Mouse (Mus musculus): Measurements from ENCODE around the gene Mars. TPM values are rescaled to one million over a fixed set of nuclear protein-coding genes. Genes with fewer than 3 reads are reported as not detected.

The Mars gene
- polyA plus RNA-seq, 1 experiment from 2014 or later, result 115 TPM

DNA sequence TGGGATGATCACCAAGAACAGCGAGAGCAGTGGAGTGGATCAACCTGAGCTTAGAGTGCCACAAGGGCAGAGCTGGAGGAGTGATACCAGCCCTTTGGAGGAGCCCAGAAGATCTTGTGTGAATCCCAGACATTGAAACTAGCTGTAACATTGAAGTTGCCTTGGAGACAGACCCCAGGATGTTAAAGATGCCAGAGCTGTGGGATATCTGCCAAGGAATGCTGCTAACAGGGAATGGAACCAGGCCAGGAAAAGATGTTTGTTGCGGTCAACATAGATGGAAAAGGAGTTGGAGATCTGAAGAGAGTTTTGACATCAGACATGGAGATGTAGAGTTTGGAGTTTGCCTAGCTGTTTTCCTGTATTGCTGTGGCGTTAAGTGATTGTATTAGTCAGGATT, 34.6 kb upstream of the Mars start:
- Histone ChIP-seq H3K4me3 (no peak overlapping the region), H3K9me3 (no peaks in the 10 kb centered on the region), H3K9ac (no peak overlapping the region), H3K27me3 (peaks cover 14% of the 10 kb centered on the region; the same call in 1 of the 2 replicates), H3K4me1 (replicated peaks) (peaks cover 21% of the 10 kb centered on the region), H3K4me2 (no peak overlapping the region), H3K36me3 (no peaks in the 10 kb centered on the region), H3K27ac (replicated peaks) (no peak overlapping the region)
- WGBS, result 82% methylated on average over 3 of the region's 3 CpGs
- no peak for ATAC-seq (ENCODE audit: low FRiP score, low read depth)

DNA sequence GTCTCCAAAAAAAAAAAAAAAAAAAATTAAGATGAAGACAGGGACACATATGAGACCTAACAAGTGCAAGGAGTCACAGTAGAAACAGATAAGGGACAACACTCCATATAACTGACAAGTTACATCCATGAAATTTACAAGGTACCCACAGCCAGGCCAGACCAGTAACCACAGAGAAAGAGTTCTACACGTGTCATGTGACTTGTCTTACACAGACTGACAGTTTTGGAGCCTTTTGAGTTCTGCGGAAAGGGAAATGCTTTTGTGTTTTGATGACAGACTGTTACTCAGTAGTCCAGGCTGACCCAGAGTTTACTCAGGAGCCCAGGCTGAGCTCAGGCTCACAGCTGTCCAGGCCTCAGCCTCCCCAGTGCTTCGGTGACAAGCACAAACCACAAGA, 31.4 kb upstream of the Mars start:
- no peaks in the 10 kb centered on the region for H3K36me3 ChIP-seq
- no peak overlapping the region for H3K4me3 ChIP-seq
- WGBS, result 72% methylated on average over 3 of the region's 3 CpGs
- no peak overlapping the region for H3K4me2 ChIP-seq
- H3K9ac ChIP-seq, result no peak overlapping the region
- H3K9me3 ChIP-seq, result no peaks in the 10 kb centered on the region
- H3K4me1 ChIP-seq (replicated peaks), result peaks cover 34% of the 10 kb centered on the region
- H3K27ac ChIP-seq (replicated peaks), result no peak overlapping the region
- no peak for ATAC-seq (ENCODE audit: low FRiP score, low read depth)
- H3K27me3 ChIP-seq, result peaks cover 32% of the 10 kb centered on the region

DNA sequence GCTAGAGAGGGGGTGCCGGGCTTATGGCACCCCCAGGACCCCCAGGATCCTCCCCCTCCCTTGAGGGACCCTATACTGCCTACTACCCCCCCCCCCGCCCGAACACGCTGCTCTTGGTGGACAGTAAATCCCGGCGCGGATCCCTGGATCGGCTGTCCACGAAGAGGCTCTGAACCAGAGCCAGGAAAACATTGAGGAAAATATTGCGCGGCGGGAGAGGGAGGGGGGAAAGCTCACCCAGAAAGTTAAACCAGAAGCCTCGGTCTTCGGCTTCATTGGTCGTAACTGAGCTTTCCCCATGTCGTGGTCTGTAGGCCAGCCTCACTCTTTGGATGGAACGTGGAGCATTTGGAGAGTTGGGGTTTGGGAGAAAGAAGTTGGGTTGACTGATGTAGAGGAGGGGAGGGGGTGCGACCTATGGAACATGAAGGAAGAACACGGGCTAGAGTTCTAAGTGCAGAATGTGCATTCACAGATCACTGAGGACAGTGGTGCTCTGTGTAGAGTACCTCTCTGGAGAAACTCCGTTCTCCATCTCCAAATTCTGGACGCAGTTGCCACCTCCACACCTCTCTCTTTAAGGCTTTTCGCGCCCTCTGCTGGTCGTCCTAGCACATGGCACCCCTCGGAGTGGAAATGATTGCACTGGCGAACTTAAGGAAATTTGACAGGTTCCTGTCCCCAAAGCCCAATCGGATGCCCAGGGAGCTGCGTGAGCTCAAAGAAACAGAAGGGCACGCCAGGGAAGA, 30.5 kb upstream of the Mars start, which contains the start of gene Gli1:
Gli1 (minus strand) TSS at position 84 of the 749 bp plus-strand sequence.
- ATAC-seq (ENCODE audit: low FRiP score, low read depth), result 0 out of 2 replicates have a peak, but pooled peaks have one; percentile 32
- no peaks in the 10 kb centered on the region for H3K36me3 ChIP-seq
- peak within 1 kb of the TSS; percentile 36 for H3K4me3 ChIP-seq
- peaks cover 34% of the 10 kb centered on the region for H3K4me1 ChIP-seq (replicated peaks)
- no peak within 1 kb of the TSS for H3K9ac ChIP-seq
- peak within 1 kb of the TSS; percentile 66 for H3K4me2 ChIP-seq
- under 1% methylated on average over 28 of the region's 29 CpGs for WGBS
- peaks cover 36% of the 10 kb centered on the region for H3K27me3 ChIP-seq
- no peak within 1 kb of the TSS for H3K27ac ChIP-seq (replicated peaks)
- no peaks in the 10 kb centered on the region for H3K9me3 ChIP-seq

DNA sequence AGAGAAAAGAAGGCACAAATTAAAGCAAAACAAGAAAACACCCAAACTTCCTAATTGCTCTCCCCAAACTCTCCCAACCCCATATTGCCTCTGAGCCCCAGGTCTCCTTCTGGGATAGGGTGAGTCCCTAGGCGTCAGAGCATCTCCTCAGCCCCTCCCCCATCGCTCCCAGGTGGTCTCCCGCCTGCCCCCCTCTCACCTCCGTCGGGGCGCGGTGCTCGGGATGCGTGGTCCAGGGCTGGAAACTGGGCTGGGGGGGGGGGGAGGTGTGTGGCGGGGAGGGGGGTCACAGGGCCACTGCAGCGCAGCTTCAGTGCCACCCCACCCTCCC, 29.7 kb upstream of the Mars start:
- Histone ChIP-seq H3K36me3 (no peaks in the 10 kb centered on the region), H3K9ac (no peak overlapping the region), H3K4me3 (peak overlapping the region; percentile 36), H3K27me3 (peaks cover 38% of the 10 kb centered on the region), H3K4me1 (replicated peaks) (peaks cover 34% of the 10 kb centered on the region), H3K4me2 (peak overlapping the region; percentile 66), H3K9me3 (no peaks in the 10 kb centered on the region), H3K27ac (replicated peaks) (no peak overlapping the region)
- WGBS, result 0% methylated on average over 9 of the region's 11 CpGs
- no peak for ATAC-seq (ENCODE audit: low FRiP score, low read depth)

DNA sequence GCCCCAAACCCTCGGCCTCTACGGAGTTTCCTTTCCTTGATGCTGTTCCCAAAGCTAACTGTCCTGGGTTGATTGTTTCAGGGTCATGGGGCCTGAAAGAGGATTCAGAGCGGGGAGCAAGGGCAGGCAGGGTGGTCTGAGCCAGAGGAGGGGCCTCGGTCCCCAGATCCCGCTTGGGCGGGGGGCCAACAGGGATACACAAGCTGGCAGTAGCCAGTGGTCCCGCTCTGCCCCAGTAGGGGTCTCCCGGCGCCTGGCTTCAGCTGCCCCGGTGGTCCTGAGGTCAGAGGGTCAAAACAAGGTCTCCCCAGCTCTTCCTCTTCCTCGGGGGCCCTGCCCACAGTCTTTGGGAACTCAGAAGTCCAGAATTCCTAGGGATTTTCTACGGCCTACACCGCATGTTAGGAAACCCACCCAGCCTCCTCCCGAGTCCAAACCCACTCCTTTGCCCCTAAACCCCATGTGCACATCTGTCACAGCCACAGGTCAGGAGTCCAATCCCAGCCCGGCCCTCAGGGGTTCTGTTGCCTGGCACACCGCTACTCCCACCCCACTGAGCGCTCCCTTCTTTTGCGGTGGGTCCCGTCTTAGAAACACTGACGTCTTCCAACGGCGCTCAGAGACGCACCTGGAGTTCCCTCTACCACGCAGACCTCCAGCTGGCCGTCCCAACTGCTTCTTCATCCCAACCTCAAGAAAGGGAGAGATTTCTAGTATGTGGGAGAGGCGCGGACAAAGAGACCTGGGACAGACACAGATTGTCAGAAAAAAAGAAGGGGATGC, 29.2 kb upstream of the Mars start:
- Histone ChIP-seq H3K27me3 (peaks cover 38% of the 10 kb centered on the region), H3K27ac (replicated peaks) (0 out of 2 replicates have a peak overlapping the region, but pooled peaks have one; percentile 28), H3K4me1 (replicated peaks) (peaks cover 34% of the 10 kb centered on the region), H3K36me3 (no peaks in the 10 kb centered on the region), H3K4me2 (peak overlapping the region; percentile 66), H3K9me3 (no peaks in the 10 kb centered on the region), H3K9ac (no peak overlapping the region), H3K4me3 (peak overlapping the region; percentile 36)
- ATAC-seq (ENCODE audit: low FRiP score, low read depth), result no peak
- WGBS, result under 1% methylated on average over 27 of the region's 27 CpGs

DNA sequence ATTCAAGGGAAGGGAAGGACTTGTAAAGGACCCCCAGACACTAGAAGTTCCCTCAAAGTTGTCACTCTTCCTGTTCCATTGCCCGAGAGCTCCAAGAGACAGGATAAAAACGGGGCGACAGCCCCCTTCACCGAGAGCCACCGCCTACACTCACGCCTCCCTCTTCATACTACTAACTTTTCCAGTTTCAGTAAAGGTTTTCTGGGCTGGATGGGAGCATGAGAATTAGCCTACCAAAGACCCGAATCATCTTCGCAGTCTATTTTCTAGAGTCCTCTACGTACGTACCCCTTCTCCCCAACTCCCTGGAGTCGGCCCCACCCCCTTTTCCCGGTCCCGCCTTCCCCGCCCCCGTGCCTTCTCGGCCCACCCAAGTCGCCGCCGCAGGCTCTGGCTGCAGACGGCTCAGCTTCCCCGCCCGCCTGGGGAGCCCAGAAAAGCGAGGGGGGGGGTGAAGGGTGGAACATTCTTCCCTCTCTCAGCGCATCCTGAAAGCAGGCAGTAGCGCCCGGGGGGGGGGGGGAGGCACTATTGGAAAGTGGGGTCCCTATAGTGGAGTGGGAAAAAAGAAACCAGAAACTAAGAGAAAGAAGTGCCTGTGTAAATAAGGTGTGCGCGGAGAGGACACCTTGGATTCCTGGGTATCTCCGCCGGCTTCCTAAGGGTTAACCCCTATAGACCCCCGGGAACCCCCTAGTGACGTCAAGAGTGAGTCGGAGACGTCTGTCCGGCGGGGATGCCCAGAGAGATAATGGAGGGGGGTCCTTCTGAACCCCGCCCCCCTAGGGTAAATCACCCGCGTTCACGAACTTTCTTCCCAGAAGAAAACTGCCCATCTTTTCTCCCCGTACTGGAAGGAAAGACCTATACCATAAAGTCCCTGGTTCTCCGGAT, 28.3 kb upstream of the Mars start:
- Histone ChIP-seq H3K4me2 (peak overlapping the region; percentile 66), H3K36me3 (no peaks in the 10 kb centered on the region), H3K27me3 (peaks cover 38% of the 10 kb centered on the region), H3K27ac (replicated peaks) (peak overlapping the region; percentile 66), H3K9me3 (no peaks in the 10 kb centered on the region), H3K4me1 (replicated peaks) (peaks cover 34% of the 10 kb centered on the region), H3K9ac (no peak overlapping the region), H3K4me3 (peak overlapping the region; percentile 36)
- no peak for ATAC-seq (ENCODE audit: low FRiP score, low read depth)
- under 1% methylated on average over 40 of the region's 42 CpGs for WGBS

DNA sequence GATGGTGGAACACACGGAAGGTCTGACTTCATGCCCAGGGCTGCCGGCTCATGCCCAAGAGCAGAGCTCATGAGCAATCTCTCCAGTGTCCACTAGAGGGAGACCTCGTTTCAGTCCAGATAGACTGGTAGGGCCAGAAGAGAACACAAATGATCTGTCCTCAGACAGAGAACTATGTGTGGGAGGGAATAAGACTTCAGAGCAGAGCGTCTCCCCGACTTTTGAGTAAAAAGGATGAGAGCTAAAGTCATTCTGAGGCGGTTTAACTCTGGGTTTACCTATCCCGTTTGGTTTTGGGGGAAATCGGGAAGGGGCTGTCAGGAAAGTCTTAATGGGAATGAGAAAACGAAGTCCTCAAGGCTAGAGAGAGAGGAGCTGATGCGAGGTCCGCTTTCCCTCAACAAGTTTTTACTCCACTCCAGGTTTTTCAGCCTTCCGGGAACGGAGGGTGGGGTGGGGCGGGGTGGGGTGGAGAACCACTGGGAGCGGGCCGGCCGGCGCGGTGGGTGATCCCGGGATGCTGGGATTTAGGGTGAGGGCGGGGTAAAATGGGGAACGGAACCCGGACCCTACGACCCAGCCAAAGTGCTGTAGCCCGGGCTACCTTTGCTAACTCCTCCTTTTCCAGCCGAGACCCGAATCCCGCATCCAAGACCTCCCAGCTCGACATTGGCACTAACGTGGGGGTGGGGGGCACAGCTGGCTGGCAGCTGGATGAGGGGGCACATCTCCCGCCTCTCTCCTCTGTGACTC, 27.5 kb upstream of the Mars start:
- peaks cover 38% of the 10 kb centered on the region for H3K27me3 ChIP-seq
- no peaks in the 10 kb centered on the region for H3K9me3 ChIP-seq
- peaks cover 34% of the 10 kb centered on the region for H3K4me1 ChIP-seq (replicated peaks)
- no peaks in the 10 kb centered on the region for H3K36me3 ChIP-seq
- peak; percentile 83 for ATAC-seq (ENCODE audit: low FRiP score, low read depth)
- H3K4me2 ChIP-seq, result peak overlapping the region; percentile 66
- H3K4me3 ChIP-seq, result peak overlapping the region; percentile 36
- WGBS, result under 1% methylated on average over 31 of the region's 31 CpGs
- H3K27ac ChIP-seq (replicated peaks), result peak overlapping the region; percentile 66
- H3K9ac ChIP-seq, result no peak overlapping the region

DNA sequence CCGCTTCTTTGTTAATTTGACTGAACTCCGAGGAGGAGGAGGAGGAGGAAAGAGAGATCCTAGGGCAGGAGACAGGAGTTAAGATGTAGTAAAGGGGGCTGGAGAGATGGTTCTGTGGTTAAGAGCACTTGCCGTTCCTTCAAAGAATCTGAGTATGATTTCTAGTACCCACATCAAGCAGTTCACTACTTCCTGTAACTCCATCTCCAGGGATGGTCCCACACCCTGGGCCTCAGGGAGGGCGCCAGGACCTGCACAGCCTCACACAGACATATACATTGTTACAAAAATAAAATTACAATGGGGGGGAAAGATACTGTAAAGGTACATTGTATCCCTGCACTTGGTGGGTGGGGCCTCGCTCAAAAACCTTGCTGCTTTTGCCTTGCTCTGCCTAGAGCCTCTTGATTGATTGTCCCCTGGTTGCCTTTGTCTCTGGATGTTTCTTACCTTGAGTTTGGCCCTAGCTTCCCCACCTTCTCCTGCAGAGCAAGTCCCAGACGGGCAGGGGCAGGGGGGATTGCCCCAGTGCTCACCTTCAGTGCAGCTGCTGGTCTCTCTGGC, 26.0 kb upstream of the Mars start:
- Histone ChIP-seq H3K36me3 (no peaks in the 10 kb centered on the region), H3K27ac (replicated peaks) (no peak overlapping the region), H3K4me1 (replicated peaks) (peaks cover 34% of the 10 kb centered on the region), H3K9ac (no peak overlapping the region), H3K27me3 (peaks cover 34% of the 10 kb centered on the region), H3K4me2 (no peak overlapping the region), H3K9me3 (no peaks in the 10 kb centered on the region), H3K4me3 (no peak overlapping the region)
- WGBS, result 77% methylated on average over 6 of the region's 6 CpGs
- ATAC-seq (ENCODE audit: low FRiP score, low read depth), result no peak

DNA sequence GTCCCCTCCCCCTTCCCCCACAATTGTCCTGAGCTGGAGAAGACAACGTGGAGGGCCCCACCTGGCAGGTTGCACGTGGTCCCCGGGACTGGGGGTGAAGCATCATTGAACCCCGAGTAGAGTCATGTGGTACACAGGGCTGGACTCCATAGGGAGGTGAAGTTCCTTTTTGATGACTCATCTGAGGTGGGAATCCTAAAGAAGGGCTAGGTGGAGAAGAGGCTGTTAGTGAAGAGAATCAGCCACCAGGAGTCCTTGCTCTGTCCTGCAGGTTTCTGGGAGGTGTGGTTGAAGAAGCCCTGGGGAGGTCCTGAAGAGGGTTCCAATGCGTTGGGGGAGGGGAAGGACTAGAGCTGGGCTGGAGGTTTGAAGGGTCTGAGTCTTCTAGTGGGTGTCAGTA, 25.4 kb upstream of the Mars start:
- H3K9me3 ChIP-seq, result no peaks in the 10 kb centered on the region
- no peak overlapping the region for H3K9ac ChIP-seq
- no peak overlapping the region for H3K4me3 ChIP-seq
- no peak for ATAC-seq (ENCODE audit: low FRiP score, low read depth)
- no peaks in the 10 kb centered on the region for H3K36me3 ChIP-seq
- H3K27ac ChIP-seq (replicated peaks), result no peak overlapping the region
- H3K27me3 ChIP-seq, result peaks cover 31% of the 10 kb centered on the region
- H3K4me1 ChIP-seq (replicated peaks), result peaks cover 27% of the 10 kb centered on the region
- H3K4me2 ChIP-seq, result no peak overlapping the region
- 70% methylated on average over 5 of the region's 5 CpGs for WGBS

DNA sequence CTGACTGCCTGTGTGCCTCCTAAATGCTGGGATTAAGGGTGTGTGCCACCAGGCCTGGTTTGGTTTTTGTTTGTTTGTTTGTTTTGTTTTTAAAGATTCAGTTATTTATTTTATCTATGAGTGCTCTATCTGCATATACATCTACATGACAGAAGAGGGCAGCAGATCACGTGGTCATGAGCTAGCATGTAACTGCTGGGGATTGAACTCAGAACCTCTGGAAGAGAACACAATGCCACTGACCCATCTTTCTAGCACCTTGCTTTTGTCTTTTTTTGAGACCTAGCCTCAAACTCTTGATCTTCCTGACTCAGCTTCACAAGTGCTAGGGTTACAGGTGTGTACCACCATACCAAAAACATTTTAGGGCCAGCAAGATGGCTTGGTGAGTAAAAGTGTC, 23.7 kb upstream of the Mars start:
- no peaks in the 10 kb centered on the region for H3K36me3 ChIP-seq
- H3K27ac ChIP-seq (replicated peaks), result no peak overlapping the region
- no peak overlapping the region for H3K4me3 ChIP-seq
- ATAC-seq (ENCODE audit: low FRiP score, low read depth), result no peak
- H3K9ac ChIP-seq, result no peak overlapping the region
- 58% methylated on average over 1 of the region's 1 CpGs for WGBS
- no peak overlapping the region for H3K4me2 ChIP-seq
- H3K27me3 ChIP-seq, result peaks cover 20% of the 10 kb centered on the region
- peaks cover 14% of the 10 kb centered on the region for H3K4me1 ChIP-seq (replicated peaks)
- no peaks in the 10 kb centered on the region for H3K9me3 ChIP-seq

DNA sequence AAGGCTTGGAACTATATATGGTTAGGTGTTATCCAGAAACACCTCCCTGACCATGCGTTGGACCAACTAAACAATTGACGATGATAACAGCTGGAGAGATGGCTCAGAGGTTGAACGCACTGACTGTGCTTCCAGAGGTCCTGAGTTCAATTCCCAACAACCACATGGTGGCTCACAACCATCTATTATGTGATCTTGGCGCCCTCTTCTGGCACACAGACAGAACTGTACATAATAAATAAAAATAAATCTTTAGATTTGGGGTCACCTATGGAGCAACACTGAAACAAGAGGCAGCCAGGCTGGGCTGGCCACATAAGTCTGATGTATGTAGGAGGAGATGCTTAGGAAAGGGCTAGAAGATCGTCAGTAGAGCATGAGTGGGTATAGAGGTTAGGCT, 21.6 kb upstream of the Mars start:
- no peaks in the 10 kb centered on the region for H3K36me3 ChIP-seq
- WGBS, result 67% methylated on average over 5 of the region's 5 CpGs
- no peak overlapping the region for H3K27ac ChIP-seq (replicated peaks)

More for the DNA sequence above, 21.6 kb upstream of the Mars start:
- Histone ChIP-seq H3K4me3 (no peak overlapping the region), H3K4me2 (no peak overlapping the region), H3K9me3 (no peaks in the 10 kb centered on the region), H3K9ac (no peak overlapping the region), H3K4me1 (replicated peaks) (no peaks in the 10 kb centered on the region), H3K27me3 (peaks cover 29% of the 10 kb centered on the region)
- ATAC-seq (ENCODE audit: low FRiP score, low read depth), result no peak
